Comparison of ENCODE assay signal across 13 mouse cellular contexts in the genomic region with DNA sequence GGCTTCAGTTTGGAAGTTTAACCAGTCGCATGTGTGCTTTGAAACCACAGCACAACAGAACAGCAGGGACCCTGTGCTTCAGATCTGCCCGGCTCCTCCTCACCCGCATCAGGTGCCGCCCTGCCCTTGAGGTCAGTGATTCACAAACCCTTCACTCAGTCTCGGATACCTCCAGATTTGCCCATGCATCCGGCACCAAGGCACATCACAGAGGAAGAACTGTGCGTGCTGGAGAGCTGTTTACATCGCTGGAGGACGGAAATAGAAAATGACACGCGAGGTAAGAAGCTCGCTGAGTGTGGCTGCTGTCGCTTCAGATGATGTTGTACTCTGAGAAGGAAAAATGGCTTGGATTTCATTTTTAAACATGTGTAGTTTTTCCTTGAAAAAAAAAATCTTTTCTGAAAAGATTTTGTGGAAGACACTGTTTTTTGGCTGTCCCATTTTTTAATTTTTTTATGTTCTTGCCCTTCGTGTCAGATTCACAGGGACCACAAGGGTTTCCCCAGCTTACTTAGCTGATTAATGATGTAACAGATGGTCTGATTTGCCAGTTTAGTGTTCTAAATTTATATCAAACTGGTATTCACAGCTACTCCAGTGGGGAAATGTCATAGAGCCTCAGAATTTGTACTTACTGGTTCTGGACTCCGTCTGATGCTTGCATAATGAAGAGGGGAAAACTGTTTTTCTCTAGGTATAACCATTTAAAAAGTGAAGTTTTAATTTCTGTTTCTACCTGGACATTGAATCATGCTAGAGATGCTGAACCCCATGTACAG.
A peak's percentile ranks its signal among the peaks of the same experiment; 100 is the strongest.
DNase-seq lines count a peak whose midpoint lies in the region; ATAC-seq and TF ChIP-seq lines count a peak whose summit lies in the region.
"Had no signal": no experiment of that assay in that cellular context is flagged by ENCODE, and none has a peak within 500 bp of the region (broad histone marks: within the 10 kb centered on the region; RNA-seq: fewer than 3 reads in every experiment).

No protein-coding gene starts in this region.

- no peaks in the 10 kb centered on the region for H3K27me3 ChIP-seq in heart, adult 2 months (ENCODE audit: control insufficient read depth, insufficient read depth, low read length)
- no peaks in the 10 kb centered on the region for H3K27me3 ChIP-seq in kidney, embryonic 16.5 days (ENCODE audit: insufficient read depth, low read length)
- H3K27me3 ChIP-seq in midbrain, embryonic 15.5 days (replicated peaks): no peaks in the 10 kb centered on the region
- H3K27me3 ChIP-seq: embryonic facial prominence, embryonic 15.5 days; hindbrain, embryonic 13.5 days; neural tube, embryonic 12.5 days; stomach, embryonic 15.5 days had no signal

- 0 out of 2 replicates have a peak, but pooled peaks cover 2% of the 10 kb centered on the region for H3K79me2 ChIP-seq in heart, adult 2 months (replicated peaks; ENCODE audit: control insufficient read depth, insufficient read depth, low read length)

- no peaks in the 10 kb centered on the region for H3K4me1 ChIP-seq in heart, adult 2 months (ENCODE audit: control insufficient read depth, insufficient read depth, low read length)
- no peaks in the 10 kb centered on the region for H3K4me1 ChIP-seq in kidney, embryonic 16.5 days (ENCODE audit: insufficient read depth, low read length)
- H3K4me1 ChIP-seq in midbrain, embryonic 15.5 days: no peaks in the 10 kb centered on the region
- H3K4me1 ChIP-seq: embryonic facial prominence, embryonic 15.5 days; hindbrain, embryonic 13.5 days; neural tube, embryonic 12.5 days; stomach, embryonic 15.5 days had no signal

- no peak overlapping the region for H3K4me2 ChIP-seq in kidney, embryonic 16.5 days (replicated peaks; ENCODE audit: low read depth, low read length)
- H3K4me2 ChIP-seq in midbrain, embryonic 15.5 days: no peak overlapping the region
- H3K4me2 ChIP-seq: embryonic facial prominence, embryonic 15.5 days; hindbrain, embryonic 13.5 days; neural tube, embryonic 12.5 days; stomach, embryonic 15.5 days had no signal

- ATAC-seq in kidney, embryonic 16.5 days (ENCODE audit: low FRiP score, low TSS enrichment): no peak
- no peak for ATAC-seq in midbrain, embryonic 15.5 days (replicated peaks)

- no peak for TF ChIP-seq EP300 in heart, adult 2 months (IDR thresholded peaks at IDR 0.05; ENCODE audit: insufficient read depth, low read depth, low read length)

- no peak for TF ChIP-seq POLR2A in heart, adult 2 months (IDR thresholded peaks at IDR 0.05; ENCODE audit: insufficient read depth, low read depth, low read length)

- H3K9me3 ChIP-seq in kidney, embryonic 16.5 days (ENCODE audit: low read length): no peaks in the 10 kb centered on the region
- no peaks in the 10 kb centered on the region for H3K9me3 ChIP-seq in midbrain, embryonic 15.5 days
- H3K9me3 ChIP-seq: embryonic facial prominence, embryonic 15.5 days; hindbrain, embryonic 13.5 days; neural tube, embryonic 12.5 days; stomach, embryonic 15.5 days had no signal

- H3K36me3 ChIP-seq in heart, adult 2 months (ENCODE audit: control insufficient read depth, insufficient read depth, low read length): peaks cover 7% of the 10 kb centered on the region
- H3K36me3 ChIP-seq in kidney, embryonic 16.5 days (ENCODE audit: insufficient read depth, low read length): peaks cover 41% of the 10 kb centered on the region
- peaks cover 13% of the 10 kb centered on the region; the same call in 1 of the 2 replicates for H3K36me3 ChIP-seq in midbrain, embryonic 15.5 days (replicated peaks)

- H3K4me3 ChIP-seq in heart, adult 2 months: no peak overlapping the region
- H3K4me3 ChIP-seq in kidney, embryonic 16.5 days (ENCODE audit: low read length): no peak overlapping the region
- no peak overlapping the region for H3K4me3 ChIP-seq in midbrain, embryonic 15.5 days
- H3K4me3 ChIP-seq: embryonic facial prominence, embryonic 15.5 days; hindbrain, embryonic 13.5 days; neural tube, embryonic 12.5 days; stomach, embryonic 15.5 days had no signal

- TF ChIP-seq CTCF in heart, adult 2 months (IDR thresholded peaks at IDR 0.05): no peak

- intact Hi-C loops in heart, adult 2 months (cut with DNase I): no loop called here
- intact Hi-C loops in heart, postnatal 10 days (cut with DNase I): no loop called here
- intact Hi-C loops in gastrocnemius, postnatal 36 days (cut with DNase I): loop anchor here (5.0 kb wide), 1 partner anchor 65 kb away; a partner anchor contains a TSS

- peak overlapping the region; percentile 23; the same call in 1 of the 2 replicates for H3K27ac ChIP-seq in heart, adult 2 months
- no peak overlapping the region for H3K27ac ChIP-seq in kidney, embryonic 16.5 days (ENCODE audit: low read length)
- H3K27ac ChIP-seq in midbrain, embryonic 15.5 days: no peak overlapping the region
- H3K27ac ChIP-seq: embryonic facial prominence, embryonic 15.5 days; hindbrain, embryonic 13.5 days; neural tube, embryonic 12.5 days; stomach, embryonic 15.5 days had no signal

- H3K9ac ChIP-seq in heart, adult 2 months (ENCODE audit: low read depth, low read length): no peak overlapping the region
- no peak overlapping the region for H3K9ac ChIP-seq in kidney, embryonic 16.5 days (replicated peaks; ENCODE audit: low read length)
- no peak overlapping the region for H3K9ac ChIP-seq in midbrain, embryonic 15.5 days
- H3K9ac ChIP-seq: embryonic facial prominence, embryonic 15.5 days; hindbrain, embryonic 13.5 days; neural tube, embryonic 12.5 days; stomach, embryonic 15.5 days had no signal

- DNase-seq in heart, adult 2 months: peak in 1 of 2 experiments; percentile 10
- no peak for DNase-seq in heart, postnatal 10 days
- DNase-seq in cerebellum, adult 11 months: peak; percentile 35
- DNase-seq in gastrocnemius, postnatal 36 days: peak; percentile 19 to 49
- peak; percentile 59 to 63 for DNase-seq in right cerebral cortex, adult 2 months (ENCODE audit: low spot score in 2 of 2)
- DNase-seq in thymus, adult 18-20 months: no peak
- DNase-seq: lung, postnatal 36 days had no signal

- 61% methylated on average over 15 of the region's 15 CpGs for WGBS in heart, adult 2 months
- WGBS in kidney, embryonic 16.5 days: 83% methylated on average over 15 of the region's 15 CpGs
- WGBS in midbrain, embryonic 15.5 days: 64% methylated on average over 15 of the region's 15 CpGs

Comparison
In these comparisons a context has a peak if more than half of its experiments do, and no peak if none do; other contexts are left out.
1. DNase-seq: peak in cerebellum, adult 11 months (single experiment), gastrocnemius, postnatal 36 days (2 of 2) and right cerebral cortex, adult 2 months (2 of 2); none in heart, postnatal 10 days (0 of 2) and thymus, adult 18-20 months (0 of 2).